Mouse (Mus musculus) hindbrain, embryonic 13.5 days (tissue): Measurements from ENCODE around the gene Arhgef19. TPM values are rescaled to one million over a fixed set of nuclear protein-coding genes. Genes with fewer than 3 reads are reported as not detected.
A peak's percentile ranks its signal among the peaks of the same experiment; 100 is the strongest.

Experiments
- ATAC-seq: fragments of 200-750 bp; cut with Nextera tagmentation; 2 replicates; pipeline ENCODE4 v1.8.0; 2017; ENCODE audit warnings: moderate TSS enrichment; ENCODE audit not compliant: low FRiP score
- H3K27ac ChIP-seq: fragments of 300-500 bp; sonication (generic); 2 replicates; pipeline ENCODE4 v1.5.1; 2015; ENCODE audit warnings: inconsistent platforms, mild to moderate bottlenecking, moderate library complexity
- H3K27me3 ChIP-seq: fragments of 300-500 bp; sonication (generic); 2 replicates; pipeline ENCODE4 v1.6.1; 2015; ENCODE audit warnings: mild to moderate bottlenecking, inconsistent platforms
- H3K36me3 ChIP-seq: fragments of 300-500 bp; sonication (generic); 2 replicates; pipeline ENCODE4 v1.6.1; 2015; ENCODE audit warnings: mild to moderate bottlenecking, inconsistent platforms
- H3K4me1 ChIP-seq: fragments of 300-500 bp; sonication (generic); replicated peaks from 2 replicates; pipeline ENCODE4 v1.6.1; 2015; ENCODE audit warnings: inconsistent platforms
- H3K4me2 ChIP-seq: fragments of 300-500 bp; sonication (generic); 2 replicates; pipeline ENCODE4 v1.6.1; 2015; ENCODE audit warnings: inconsistent platforms, mild to moderate bottlenecking, moderate library complexity
- H3K4me3 ChIP-seq: fragments of 300-500 bp; sonication (generic); 2 replicates; pipeline ENCODE4 v1.5.1; 2015; ENCODE audit warnings: mild to moderate bottlenecking, inconsistent platforms
- H3K9ac ChIP-seq: fragments of 300-500 bp; sonication (generic); 2 replicates; pipeline ENCODE4 v1.6.1; 2015; ENCODE audit warnings: mild to moderate bottlenecking, inconsistent platforms
- H3K9me3 ChIP-seq: fragments of 300-500 bp; sonication (generic); 2 replicates; pipeline ENCODE4 v1.6.1; 2016; ENCODE audit warnings: inconsistent platforms
- WGBS: fragments of 180-500 bp; shearing (Covaris S2); methylation state at CpG from one replicate; pipeline ENCODE4 v1.1.7; 2015; 5-methylcytosine and 5-hydroxymethylcytosine counted together
- polyA plus RNA-seq: library from polyadenylated mRNA; unstranded; fragments of >200 nt; fragmentation: Nextera tagmentation; extraction: Ambion mirVana; gene quantifications from 2 replicates; pipeline ENCODE4 v1.2.1, GENCODE M21; 2015

Gene Arhgef19
- polyA plus RNA-seq, 1 experiment from 2014 or later, result 1.4 TPM

- peaks cover 36% of the 10 kb centered on the region for H3K27me3 ChIP-seq
- H3K9ac ChIP-seq, result no peak overlapping the region
- ATAC-seq, result no peak
- H3K27ac ChIP-seq, result no peak overlapping the region
- H3K4me3 ChIP-seq, result no peak overlapping the region
- H3K36me3 ChIP-seq, result no peaks in the 10 kb centered on the region
- peaks cover 31% of the 10 kb centered on the region for H3K4me1 ChIP-seq
- no peak overlapping the region for H3K4me2 ChIP-seq
- WGBS, result 74% methylated on average over 3 of the region's 3 CpGs
- H3K9me3 ChIP-seq, result no peaks in the 10 kb centered on the region
These were observed 42.8 kb downstream of the Arhgef19 start for GRCm38 (mm10) chr4:141282087-141282486.

DNA sequence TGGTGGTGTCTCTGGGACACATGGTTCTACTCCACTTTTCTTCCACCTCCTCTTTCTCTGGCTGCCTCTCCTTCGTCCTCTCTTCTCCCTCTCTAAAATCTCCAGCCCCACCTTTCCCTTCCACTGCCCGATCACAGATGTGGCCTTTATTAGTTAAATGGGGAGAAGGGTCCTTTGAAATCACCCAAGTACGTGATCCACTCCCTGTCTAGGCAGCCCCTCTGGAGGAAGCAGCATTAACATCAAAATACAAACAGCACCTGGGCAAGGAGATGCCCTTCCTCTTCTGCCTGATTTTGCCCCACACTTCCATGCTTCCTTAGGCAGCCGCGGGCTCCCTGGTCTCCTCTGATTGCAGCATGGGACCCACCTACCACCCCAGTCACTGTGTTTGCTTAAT lies 43.3 kb downstream of the Arhgef19 start:
- Histone ChIP-seq H3K27me3 (peaks cover 41% of the 10 kb centered on the region), H3K27ac (no peak overlapping the region; the same call in 1 of the 2 replicates), H3K4me3 (no peak overlapping the region), H3K4me2 (no peak overlapping the region), H3K9ac (no peak overlapping the region), H3K9me3 (no peaks in the 10 kb centered on the region), H3K36me3 (no peaks in the 10 kb centered on the region), H3K4me1 (peaks cover 34% of the 10 kb centered on the region)
- WGBS, result 36% methylated on average over 5 of the region's 5 CpGs
- no peak for ATAC-seq

DNA sequence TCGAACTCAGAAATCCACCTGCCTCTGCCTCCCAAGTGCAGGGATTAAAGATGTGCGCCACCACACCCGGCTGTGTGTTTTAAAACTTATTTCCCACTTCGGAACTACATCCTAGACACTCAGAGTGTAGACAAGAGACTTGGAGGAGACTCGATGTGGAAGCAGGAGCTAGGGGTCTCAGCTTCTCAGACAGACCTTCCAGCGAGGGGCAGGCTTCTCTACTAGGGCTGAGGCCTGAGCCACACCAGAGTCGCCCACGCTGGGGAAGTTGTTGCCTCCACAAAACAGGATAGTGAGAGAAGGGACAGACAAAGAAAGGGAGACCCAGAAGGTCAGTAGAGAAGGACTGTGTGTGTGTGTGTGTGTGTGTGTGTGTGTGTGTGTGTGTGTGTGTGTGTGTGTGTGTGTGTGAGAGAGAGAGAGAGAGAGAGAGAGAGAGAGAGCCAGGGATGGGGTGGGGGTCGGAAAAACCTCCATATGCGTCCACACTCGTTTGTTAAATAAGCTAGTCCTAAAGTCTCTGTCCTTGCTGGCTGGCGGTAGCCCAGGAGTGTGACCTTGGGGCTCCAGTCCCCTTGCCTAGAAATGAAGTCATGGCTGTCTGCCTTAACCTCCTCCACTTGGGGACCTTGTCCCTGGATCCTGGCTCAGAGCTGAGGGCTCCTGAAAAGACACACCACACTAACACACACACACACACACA lies 44.0 kb downstream of the Arhgef19 start:
- Histone ChIP-seq H3K9me3 (no peaks in the 10 kb centered on the region), H3K36me3 (no peaks in the 10 kb centered on the region), H3K27ac (no peak overlapping the region), H3K4me1 (peaks cover 34% of the 10 kb centered on the region), H3K27me3 (peaks cover 45% of the 10 kb centered on the region), H3K9ac (no peak overlapping the region), H3K4me2 (no peak overlapping the region), H3K4me3 (no peak overlapping the region)
- no peak for ATAC-seq
- 59% methylated on average over 11 of the region's 12 CpGs for WGBS

DNA sequence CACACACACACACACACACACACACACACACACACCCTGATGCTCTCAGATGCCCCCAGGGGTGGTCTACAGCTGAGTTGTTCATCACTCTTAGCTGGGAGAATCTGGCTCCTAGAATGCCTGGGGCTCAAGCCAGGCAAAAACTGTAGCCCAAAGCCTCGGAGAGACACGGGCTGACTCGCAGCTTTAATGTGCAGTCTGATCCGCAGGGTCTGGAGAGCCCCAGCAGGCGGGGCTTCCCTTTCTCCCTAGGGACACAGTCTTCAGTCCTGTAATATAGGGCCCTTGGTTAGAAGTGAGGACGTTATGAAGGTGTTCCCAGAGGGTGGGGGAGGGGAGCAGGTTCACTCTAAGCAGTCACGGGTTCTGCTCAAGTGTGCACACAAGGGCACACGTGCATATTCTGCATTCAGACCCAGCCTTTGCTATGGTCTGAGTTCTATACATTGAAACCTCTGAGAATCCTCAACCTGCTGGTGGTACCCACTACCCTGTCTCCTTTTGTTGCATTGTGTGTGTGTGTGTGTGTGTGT lies 44.6 kb downstream of the Arhgef19 start:
- Histone ChIP-seq H3K4me3 (no peak overlapping the region), H3K4me2 (no peak overlapping the region), H3K27ac (no peak overlapping the region), H3K9ac (no peak overlapping the region), H3K27me3 (peaks cover 47% of the 10 kb centered on the region), H3K9me3 (no peaks in the 10 kb centered on the region), H3K36me3 (no peaks in the 10 kb centered on the region), H3K4me1 (peaks cover 35% of the 10 kb centered on the region)
- 18% methylated on average over 8 of the region's 8 CpGs for WGBS
- no peak for ATAC-seq

DNA sequence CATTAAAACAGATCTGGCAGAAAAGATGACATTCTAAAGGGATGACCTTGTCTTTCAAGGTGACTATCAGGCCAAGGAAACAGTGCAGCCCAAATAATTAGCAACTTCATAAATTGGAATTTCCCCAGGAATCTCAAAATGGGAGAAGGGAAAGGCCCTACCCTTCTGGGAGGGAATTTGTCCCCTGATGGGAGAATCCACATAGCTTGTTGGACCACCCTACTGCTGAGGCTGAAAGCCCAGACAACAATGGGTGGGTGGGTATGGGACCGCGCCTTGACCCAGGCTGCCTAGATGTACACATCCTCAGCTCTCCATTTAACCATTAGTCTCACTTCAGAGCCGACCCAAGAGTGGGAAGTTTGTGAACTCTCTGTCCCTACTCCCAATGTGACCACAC lies 45.2 kb downstream of the Arhgef19 start:
- Histone ChIP-seq H3K27ac (no peak overlapping the region), H3K4me1 (peaks cover 29% of the 10 kb centered on the region), H3K36me3 (no peaks in the 10 kb centered on the region), H3K4me2 (no peak overlapping the region), H3K9ac (no peak overlapping the region), H3K9me3 (no peaks in the 10 kb centered on the region), H3K4me3 (no peak overlapping the region), H3K27me3 (peaks cover 52% of the 10 kb centered on the region)
- WGBS, result 56% methylated on average over 3 of the region's 3 CpGs
- no peak for ATAC-seq

DNA sequence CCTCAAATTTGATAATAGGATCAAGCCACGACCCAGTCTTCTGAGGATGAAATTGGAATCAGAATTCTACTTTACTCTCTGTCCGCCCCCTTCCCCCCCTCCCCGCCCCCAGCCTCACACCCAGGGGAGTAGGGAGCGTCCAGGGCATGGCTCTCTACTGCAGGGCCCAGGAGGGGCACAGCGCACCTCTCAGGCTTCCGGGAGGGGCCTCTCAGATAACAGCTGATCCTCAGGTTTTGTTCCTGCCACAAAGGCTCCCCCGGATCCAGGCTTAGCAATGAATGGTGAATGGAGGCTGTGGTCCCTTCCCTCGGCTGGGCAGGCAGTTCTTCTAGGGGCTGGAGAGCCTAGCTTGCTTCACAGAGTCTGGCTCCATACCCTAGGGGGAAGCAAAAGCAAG lies 45.8 kb downstream of the Arhgef19 start:
- Histone ChIP-seq H3K9me3 (no peaks in the 10 kb centered on the region), H3K4me2 (no peak overlapping the region), H3K36me3 (no peaks in the 10 kb centered on the region), H3K9ac (no peak overlapping the region), H3K4me3 (no peak overlapping the region), H3K4me1 (peaks cover 29% of the 10 kb centered on the region), H3K27ac (no peak overlapping the region), H3K27me3 (peaks cover 58% of the 10 kb centered on the region)
- no peak for ATAC-seq
- WGBS, result 11% methylated on average over 8 of the region's 8 CpGs

- Histone ChIP-seq H3K4me1 (peaks cover 40% of the 10 kb centered on the region), H3K9ac (0 out of 2 replicates have a peak overlapping the region, but pooled peaks have one; percentile 1), H3K9me3 (no peaks in the 10 kb centered on the region), H3K27ac (no peak overlapping the region), H3K4me2 (peak overlapping the region; percentile 16; the same call in 1 of the 2 replicates), H3K4me3 (no peak overlapping the region), H3K27me3 (peaks cover 71% of the 10 kb centered on the region), H3K36me3 (no peaks in the 10 kb centered on the region)
- ATAC-seq, result no peak
- whole genome bisulfite sequencing, result 12% methylated on average over 20 of the region's 20 CpGs
These were observed 47.7 kb downstream of the Arhgef19 start for GRCm38 (mm10) chr4:141286860-141287517.

GRCm38 (mm10) chr4:141287518-141288004 lies 48.3 kb downstream of the Arhgef19 start:
- 13% methylated on average over 15 of the region's 15 CpGs for WGBS
- no peaks in the 10 kb centered on the region for H3K9me3 ChIP-seq
- no peak for ATAC-seq
- H3K27me3 ChIP-seq, result peaks cover 72% of the 10 kb centered on the region
- peak overlapping the region; percentile 16; the same call in 1 of the 2 replicates for H3K4me2 ChIP-seq
- no peak overlapping the region for H3K27ac ChIP-seq
- H3K4me3 ChIP-seq, result no peak overlapping the region
- peak overlapping the region; percentile 6; the same call in 1 of the 2 replicates for H3K9ac ChIP-seq
- H3K4me1 ChIP-seq, result peaks cover 41% of the 10 kb centered on the region
- H3K36me3 ChIP-seq, result no peaks in the 10 kb centered on the region

- Histone ChIP-seq H3K4me3 (no peak overlapping the region), H3K9ac (no peak overlapping the region), H3K4me2 (no peak overlapping the region), H3K4me1 (peaks cover 41% of the 10 kb centered on the region), H3K9me3 (no peaks in the 10 kb centered on the region), H3K36me3 (no peaks in the 10 kb centered on the region), H3K27me3 (peaks cover 78% of the 10 kb centered on the region), H3K27ac (no peak overlapping the region)
- 32% methylated on average over 8 of the region's 8 CpGs for WGBS
- 0 out of 2 replicates have a peak, but pooled peaks have one; percentile 15 for ATAC-seq
These were observed 48.9 kb downstream of the Arhgef19 start for GRCm38 (mm10) chr4:141288152-141288551.

- no peak for ATAC-seq
- WGBS, result 2% methylated on average over 39 of the region's 47 CpGs
These were observed 52.5 kb downstream of the Arhgef19 start for GRCm38 (mm10) chr4:141291571-141292375.

GRCm38 (mm10) chr4:141295774-141296186 lies 56.5 kb downstream of the Arhgef19 start:
- H3K4me2 ChIP-seq, result peak overlapping the region; percentile 22; the same call in 1 of the 2 replicates
- H3K9ac ChIP-seq, result no peak overlapping the region
- H3K36me3 ChIP-seq, result no peaks in the 10 kb centered on the region
- ATAC-seq, result no peak
- H3K27me3 ChIP-seq, result peaks cover 92% of the 10 kb centered on the region
- no peaks in the 10 kb centered on the region for H3K9me3 ChIP-seq
- no peak overlapping the region for H3K27ac ChIP-seq
- H3K4me1 ChIP-seq, result peaks cover 17% of the 10 kb centered on the region
- H3K4me3 ChIP-seq, result no peak overlapping the region
- 10% methylated on average over 14 of the region's 15 CpGs for WGBS

More at GRCm38 (mm10) chr4:141291571-141292375, 52.5 kb downstream of the Arhgef19 start:
- peak overlapping the region; percentile 77 for H3K4me2 ChIP-seq
- peaks cover 36% of the 10 kb centered on the region for H3K4me1 ChIP-seq
- no peaks in the 10 kb centered on the region for H3K36me3 ChIP-seq
- H3K9me3 ChIP-seq, result no peaks in the 10 kb centered on the region
- H3K27me3 ChIP-seq, result peaks cover 91% of the 10 kb centered on the region
- H3K9ac ChIP-seq, result peak overlapping the region; percentile 56
- H3K27ac ChIP-seq, result no peak overlapping the region
- H3K4me3 ChIP-seq, result peak overlapping the region; percentile 40

GRCm38 (mm10) chr4:141297934-141298333 lies 58.6 kb downstream of the Arhgef19 start:
- 58% methylated on average over 7 of the region's 7 CpGs for WGBS
- no peak overlapping the region for H3K27ac ChIP-seq
- ATAC-seq, result no peak
- H3K4me2 ChIP-seq, result no peak overlapping the region
- no peak overlapping the region for H3K9ac ChIP-seq
- peaks cover 24% of the 10 kb centered on the region for H3K4me1 ChIP-seq
- H3K9me3 ChIP-seq, result no peaks in the 10 kb centered on the region
- no peaks in the 10 kb centered on the region for H3K36me3 ChIP-seq
- peaks cover 92% of the 10 kb centered on the region for H3K27me3 ChIP-seq
- no peak overlapping the region for H3K4me3 ChIP-seq
